Mouse (Mus musculus) embryonic facial prominence, embryonic 15.5 days (tissue): ENCODE results near the gene Mrpl51. TPM values are rescaled to one million over a fixed set of nuclear protein-coding genes. Genes with fewer than 3 reads are reported as not detected.
"Not testable (repeated sequence)": the region's sequence is repeated elsewhere in the genome, so short reads cannot be mapped to it uniquely, and the experiment has no call there.

Experiments
- ATAC-seq: fragments of 200-750 bp; cut with Nextera tagmentation; 2 replicates; pipeline ENCODE4 v1.8.0; 2017; ENCODE audit warnings: low read depth, moderate TSS enrichment; ENCODE audit not compliant: insufficient number of reproducible peaks, low FRiP score, low TSS enrichment
- H3K27ac ChIP-seq: fragments of 300-500 bp; sonication (generic); replicated peaks from 2 replicates; pipeline ENCODE4 v1.5.1; 2015; ENCODE audit warnings: mild to moderate bottlenecking, inconsistent platforms
- H3K27me3 ChIP-seq: fragments of 300-500 bp; sonication (generic); 2 replicates; pipeline ENCODE4 v1.6.1; 2015; ENCODE audit warnings: inconsistent platforms
- H3K36me3 ChIP-seq: fragments of 300-500 bp; sonication (generic); 2 replicates; pipeline ENCODE4 v1.6.1; 2015; ENCODE audit warnings: mild to moderate bottlenecking, inconsistent platforms
- H3K4me1 ChIP-seq: fragments of 300-500 bp; sonication (generic); 2 replicates; pipeline ENCODE4 v1.6.1; 2015; ENCODE audit warnings: inconsistent platforms
- H3K4me2 ChIP-seq: fragments of 300-500 bp; sonication (generic); replicated peaks from 2 replicates; pipeline ENCODE4 v1.6.1; 2015; ENCODE audit warnings: mild to moderate bottlenecking, inconsistent platforms
- H3K4me3 ChIP-seq: fragments of 300-500 bp; sonication (generic); replicated peaks from 2 replicates; pipeline ENCODE4 v1.5.1; 2015; ENCODE audit warnings: mild to moderate bottlenecking, inconsistent platforms
- H3K9ac ChIP-seq: fragments of 300-500 bp; sonication (generic); 2 replicates; pipeline ENCODE4 v1.6.1; 2015; ENCODE audit warnings: inconsistent platforms
- H3K9me3 ChIP-seq: fragments of 300-500 bp; sonication (generic); replicated peaks from 2 replicates; pipeline ENCODE4 v1.6.1; 2016; ENCODE audit warnings: inconsistent platforms
- WGBS: fragments of 180-500 bp; shearing (Covaris S2); methylation state at CpG from one replicate; pipeline ENCODE4 v1.1.7; 2015; 5-methylcytosine and 5-hydroxymethylcytosine counted together
- polyA plus RNA-seq: library from polyadenylated mRNA; unstranded; fragments of >200 nt; fragmentation: Nextera tagmentation; extraction: Ambion mirVana; gene quantifications from 2 replicates; pipeline ENCODE4 v1.2.1, GENCODE M21; 2015

Mrpl51 gene
- polyA plus RNA-seq, 1 experiment from 2014 or later: 198 TPM

GRCm38 (mm10) chr6:125159773-125160557, 31.6 kb upstream of the Mrpl51 start:
- H3K9ac ChIP-seq: no peak overlapping the region
- H3K27me3 ChIP-seq: no peaks in the 10 kb centered on the region
- H3K36me3 ChIP-seq: peaks cover 54% of the 10 kb centered on the region
- H3K9me3 ChIP-seq: no peaks in the 10 kb centered on the region
- peaks cover 35% of the 10 kb centered on the region for H3K4me1 ChIP-seq
- H3K27ac ChIP-seq: peak overlapping the region; percentile 63
- no peak overlapping the region for H3K4me3 ChIP-seq
- ATAC-seq: no peak
- H3K4me2 ChIP-seq: no peak overlapping the region
- WGBS: 78% methylated on average over 7 of the region's 7 CpGs

GRCm38 (mm10) chr6:125160558-125160853, 31.1 kb upstream of the Mrpl51 start:
- Histone ChIP-seq H3K27ac (peak overlapping the region; percentile 63), H3K4me1 (peaks cover 35% of the 10 kb centered on the region), H3K9me3 (no peaks in the 10 kb centered on the region), H3K4me2 (no peak overlapping the region), H3K36me3 (peaks cover 54% of the 10 kb centered on the region), H3K27me3 (no peaks in the 10 kb centered on the region), H3K9ac (no peak overlapping the region), H3K4me3 (no peak overlapping the region)
- WGBS: 57% methylated on average over 10 of the region's 10 CpGs
- no peak for ATAC-seq

- H3K4me3 ChIP-seq: no peak overlapping the region
- no peaks in the 10 kb centered on the region for H3K27me3 ChIP-seq
- H3K9me3 ChIP-seq: no peaks in the 10 kb centered on the region
- H3K4me1 ChIP-seq: peaks cover 38% of the 10 kb centered on the region
- 17% methylated on average over 22 of the region's 22 CpGs for WGBS
- peaks cover 51% of the 10 kb centered on the region for H3K36me3 ChIP-seq
- peak overlapping the region; percentile 63 for H3K27ac ChIP-seq
- no peak for ATAC-seq
- H3K4me2 ChIP-seq: no peak overlapping the region
- no peak overlapping the region for H3K9ac ChIP-seq
Measured at GRCm38 (mm10) chr6:125160854-125161760, 30.5 kb upstream of the Mrpl51 start.

- Histone ChIP-seq H3K4me1 (peaks cover 47% of the 10 kb centered on the region), H3K36me3 (peaks cover 51% of the 10 kb centered on the region)
- WGBS: 10% methylated on average over 4 of the region's 5 CpGs
- H3K9me3 ChIP-seq, H3K27ac ChIP-seq, H3K4me2 ChIP-seq, H3K9ac ChIP-seq, H3K4me3 ChIP-seq, ATAC-seq, H3K27me3 ChIP-seq: not testable (repeated sequence)
Measured at GRCm38 (mm10) chr6:125161971-125162370, 29.6 kb upstream of the Mrpl51 start.

GRCm38 (mm10) chr6:125162615-125163305, 28.8 kb upstream of the Mrpl51 start:
- 68% methylated on average over 13 of the region's 16 CpGs for WGBS
- not testable (repeated sequence) for H3K4me2 ChIP-seq, H3K27ac ChIP-seq, H3K27me3 ChIP-seq, ATAC-seq, H3K4me3 ChIP-seq, H3K9ac ChIP-seq, H3K9me3 ChIP-seq
- peaks cover 50% of the 10 kb centered on the region for H3K36me3 ChIP-seq
- peaks cover 51% of the 10 kb centered on the region for H3K4me1 ChIP-seq

- H3K4me1 ChIP-seq: peaks cover 53% of the 10 kb centered on the region
- peak overlapping the region; percentile 95 for H3K4me3 ChIP-seq
- peak overlapping the region; percentile 85 for H3K4me2 ChIP-seq
- H3K9me3 ChIP-seq: no peaks in the 10 kb centered on the region
- peak overlapping the region; percentile 94 for H3K27ac ChIP-seq
- ATAC-seq: no peak
- no peaks in the 10 kb centered on the region for H3K27me3 ChIP-seq
- WGBS: 3% methylated on average over 20 of the region's 20 CpGs
- H3K9ac ChIP-seq: peak overlapping the region; percentile 91
- H3K36me3 ChIP-seq: peaks cover 54% of the 10 kb centered on the region
Measured at GRCm38 (mm10) chr6:125163801-125164657, 27.6 kb upstream of the Mrpl51 start.

- ATAC-seq: no peak
- Histone ChIP-seq H3K27me3 (no peaks in the 10 kb centered on the region), H3K9ac (peak overlapping the region; percentile 91), H3K27ac (peak overlapping the region; percentile 94), H3K4me1 (peaks cover 53% of the 10 kb centered on the region), H3K4me3 (peak overlapping the region; percentile 95), H3K36me3 (peaks cover 54% of the 10 kb centered on the region), H3K9me3 (no peaks in the 10 kb centered on the region), H3K4me2 (peak overlapping the region; percentile 85)
- under 1% methylated on average over 39 of the region's 39 CpGs for WGBS
Measured at GRCm38 (mm10) chr6:125164672-125165327, 26.8 kb upstream of the Mrpl51 start.

- Histone ChIP-seq H3K27me3 (no peaks in the 10 kb centered on the region), H3K4me3 (peak overlapping the region; percentile 95), H3K9ac (peak overlapping the region; percentile 91), H3K27ac (peak overlapping the region; percentile 94), H3K9me3 (no peaks in the 10 kb centered on the region), H3K36me3 (peaks cover 54% of the 10 kb centered on the region), H3K4me1 (peaks cover 47% of the 10 kb centered on the region), H3K4me2 (peak overlapping the region; percentile 85)
- ATAC-seq: peak; percentile 91
- WGBS: 1% methylated on average over 36 of the region's 36 CpGs
Measured at GRCm38 (mm10) chr6:125165328-125165891, 26.2 kb upstream of the Mrpl51 start.

- H3K9ac ChIP-seq: peak within 1 kb of the TSS; percentile 91
- WGBS: under 1% methylated on average over 18 of the region's 18 CpGs
- no peaks in the 10 kb centered on the region for H3K27me3 ChIP-seq
- no peaks in the 10 kb centered on the region for H3K9me3 ChIP-seq
- H3K4me1 ChIP-seq: peaks cover 39% of the 10 kb centered on the region
- peak within 1 kb of the TSS; percentile 85 for H3K4me2 ChIP-seq
- peak within 1 kb of the TSS; percentile 94 for H3K27ac ChIP-seq
- peak within 1 kb of the TSS; percentile 95 for H3K4me3 ChIP-seq
- ATAC-seq: peak; percentile 71
- peaks cover 54% of the 10 kb centered on the region for H3K36me3 ChIP-seq
Measured at GRCm38 (mm10) chr6:125166051-125166751, 25.4 kb upstream of the Mrpl51 start, which contains the start of gene Gapdh. Gene Gapdh, minus strand, starts transcription at chr6:125166467.
